Mouse (Mus musculus) midbrain, embryonic 16.5 days (tissue): ENCODE measurements around the gene Gm17545. TPM values are rescaled to one million over a fixed set of nuclear protein-coding genes. Genes with fewer than 3 reads are reported as not detected.
A peak's percentile ranks its signal among the peaks of the same experiment; 100 is the strongest.

ENCODE experiments used
- ATAC-seq: fragments of 200-750 bp; cut with Nextera tagmentation; 2 replicates; pipeline ENCODE4 v1.8.0; 2017; ENCODE audit warnings: moderate TSS enrichment
- H3K27ac ChIP-seq: fragments of 300-500 bp; sonication (generic); 2 replicates; pipeline ENCODE4 v1.5.1; 2014; ENCODE audit warnings: mild to moderate bottlenecking, low read length, mixed read lengths
- H3K27me3 ChIP-seq: fragments of 300-500 bp; sonication (generic); 2 replicates; pipeline ENCODE4 v1.6.1; 2014; ENCODE audit warnings: low read depth, low read length, mixed read lengths; ENCODE audit not compliant: control insufficient read depth, insufficient read depth
- H3K36me3 ChIP-seq: fragments of 300-500 bp; sonication (generic); 2 replicates; pipeline ENCODE4 v1.6.1; 2014; ENCODE audit warnings: mild to moderate bottlenecking, low read length, moderate library complexity, mixed read lengths; ENCODE audit not compliant: control insufficient read depth, insufficient read depth
- H3K4me1 ChIP-seq: fragments of 300-500 bp; sonication (generic); 2 replicates; pipeline ENCODE4 v1.6.1; 2014; ENCODE audit warnings: mild to moderate bottlenecking, low read length, mixed read lengths; ENCODE audit not compliant: control insufficient read depth, insufficient read depth
- H3K4me2 ChIP-seq: fragments of 300-500 bp; sonication (generic); 2 replicates; pipeline ENCODE4 v1.6.1; 2014; ENCODE audit warnings: mild to moderate bottlenecking, low read length, mixed read lengths
- H3K4me3 ChIP-seq: fragments of 300-500 bp; sonication (generic); 2 replicates; pipeline ENCODE4 v1.5.1; 2014; ENCODE audit warnings: low read depth, mild to moderate bottlenecking, low read length, moderate library complexity, mixed read lengths
- H3K9ac ChIP-seq: fragments of 300-500 bp; sonication (generic); 2 replicates; pipeline ENCODE4 v1.6.1; 2014; ENCODE audit warnings: low read depth, low read length, mixed read lengths
- H3K9me3 ChIP-seq: fragments of 300-500 bp; sonication (generic); replicated peaks from 2 replicates; pipeline ENCODE4 v1.6.1; 2014; ENCODE audit warnings: mild to moderate bottlenecking, low read length, mixed read lengths; ENCODE audit not compliant: control insufficient read depth, poor library complexity, severe bottlenecking
- WGBS: fragments of 180-500 bp; shearing (Covaris S2); extraction: QIAGEN DNeasy Blood & Tissue Kit; methylation state at CpG from one replicate; pipeline ENCODE4 v1.1.7; 2014; 5-methylcytosine and 5-hydroxymethylcytosine counted together
- polyA plus RNA-seq: library from polyadenylated mRNA; unstranded; fragments of >200 nt; fragmentation: Nextera tagmentation; extraction: Ambion mirVana; gene quantifications from 2 replicates; pipeline ENCODE4 v1.2.1, GENCODE M21; 2015

The Gm17545 gene
- polyA plus RNA-seq, 1 experiment from 2014 or later = not detected

GRCm38 (mm10) chr9:22452697-22453096, 1.4 kb upstream of the Gm17545 start:
- H3K36me3 ChIP-seq = peaks cover 50% of the 10 kb centered on the region
- H3K9me3 ChIP-seq = no peaks in the 10 kb centered on the region
- H3K27ac ChIP-seq = no peak overlapping the region
- H3K4me3 ChIP-seq = no peak overlapping the region
- no peak overlapping the region for H3K9ac ChIP-seq
- WGBS = 91% methylated on average over 10 of the region's 10 CpGs
- H3K4me1 ChIP-seq = no peaks in the 10 kb centered on the region
- no peak for ATAC-seq
- no peaks in the 10 kb centered on the region for H3K27me3 ChIP-seq
- no peak overlapping the region for H3K4me2 ChIP-seq

GRCm38 (mm10) chr9:22453501-22453924, 577 bp upstream of the Gm17545 start:
- WGBS = 93% methylated on average over 10 of the region's 10 CpGs
- Histone ChIP-seq H3K9ac (no peak overlapping the region), H3K9me3 (no peaks in the 10 kb centered on the region), H3K4me1 (no peaks in the 10 kb centered on the region), H3K4me2 (no peak overlapping the region), H3K27ac (no peak overlapping the region), H3K27me3 (no peaks in the 10 kb centered on the region), H3K36me3 (peaks cover 43% of the 10 kb centered on the region), H3K4me3 (no peak overlapping the region)
- ATAC-seq = no peak

DNA sequence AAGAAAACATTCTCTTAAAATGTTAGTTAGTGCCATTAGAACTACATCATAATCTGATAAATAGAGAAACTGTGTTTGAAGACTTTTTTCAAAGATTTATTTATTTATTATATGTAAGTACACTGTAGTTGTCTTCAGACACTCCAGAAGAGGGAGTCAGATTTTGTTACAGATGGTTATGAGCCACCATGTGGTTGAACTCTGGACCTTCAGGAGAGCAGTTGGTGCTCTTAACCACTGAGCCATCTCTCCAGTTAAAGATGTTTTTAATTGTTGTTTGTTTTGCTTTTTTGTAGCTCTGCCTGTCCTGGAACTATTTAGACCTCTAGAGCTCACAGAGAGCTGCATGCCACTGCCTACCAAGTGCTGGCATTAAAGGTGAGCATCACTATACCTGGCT, 951 bp downstream of the Gm17545 start:
- Histone ChIP-seq H3K27me3 (no peaks in the 10 kb centered on the region), H3K36me3 (peaks cover 34% of the 10 kb centered on the region), H3K4me3 (no peak overlapping the region), H3K9me3 (no peaks in the 10 kb centered on the region), H3K27ac (no peak overlapping the region), H3K9ac (no peak overlapping the region), H3K4me2 (no peak overlapping the region), H3K4me1 (no peaks in the 10 kb centered on the region)
- no peak for ATAC-seq

DNA sequence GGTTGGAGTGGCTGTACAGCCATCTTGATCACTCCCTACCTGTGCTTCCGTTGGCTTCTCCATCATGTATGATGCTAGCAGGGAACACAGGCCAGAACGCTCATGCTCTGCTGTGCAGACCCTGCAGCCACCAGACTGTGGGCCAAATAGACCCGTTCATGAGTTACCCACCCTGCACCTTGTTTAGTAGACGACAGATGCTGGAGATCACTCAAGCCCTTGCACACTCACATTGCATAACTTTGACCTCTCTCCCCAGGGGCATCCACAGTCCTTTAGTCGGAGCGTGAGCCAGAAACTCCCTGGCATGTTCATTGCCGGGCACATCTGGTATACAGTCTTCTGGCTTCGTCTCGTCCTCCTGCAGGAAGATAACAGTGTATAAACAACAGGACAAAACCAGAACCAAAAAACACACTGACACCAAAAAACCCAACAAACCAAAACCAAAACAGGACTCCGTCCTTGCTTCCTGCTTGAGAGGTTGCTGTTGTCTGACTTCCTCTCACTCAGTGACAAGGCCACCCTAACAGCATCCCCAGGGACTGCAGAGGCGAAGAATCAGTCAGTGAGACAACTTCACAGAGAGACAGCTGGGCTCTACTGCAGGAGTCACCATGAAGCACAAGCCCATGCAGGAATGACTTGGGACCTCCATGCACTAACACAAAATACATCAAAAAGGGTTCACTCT, 3.2 kb downstream of the Gm17545 start:
- no peak overlapping the region for H3K27ac ChIP-seq
- H3K4me2 ChIP-seq = no peak overlapping the region
- peaks cover 20% of the 10 kb centered on the region for H3K36me3 ChIP-seq
- no peaks in the 10 kb centered on the region for H3K9me3 ChIP-seq
- H3K9ac ChIP-seq = no peak overlapping the region
- H3K4me3 ChIP-seq = no peak overlapping the region
- no peaks in the 10 kb centered on the region for H3K4me1 ChIP-seq
- WGBS = 86% methylated on average over 11 of the region's 11 CpGs
- no peak for ATAC-seq
- no peaks in the 10 kb centered on the region for H3K27me3 ChIP-seq

DNA sequence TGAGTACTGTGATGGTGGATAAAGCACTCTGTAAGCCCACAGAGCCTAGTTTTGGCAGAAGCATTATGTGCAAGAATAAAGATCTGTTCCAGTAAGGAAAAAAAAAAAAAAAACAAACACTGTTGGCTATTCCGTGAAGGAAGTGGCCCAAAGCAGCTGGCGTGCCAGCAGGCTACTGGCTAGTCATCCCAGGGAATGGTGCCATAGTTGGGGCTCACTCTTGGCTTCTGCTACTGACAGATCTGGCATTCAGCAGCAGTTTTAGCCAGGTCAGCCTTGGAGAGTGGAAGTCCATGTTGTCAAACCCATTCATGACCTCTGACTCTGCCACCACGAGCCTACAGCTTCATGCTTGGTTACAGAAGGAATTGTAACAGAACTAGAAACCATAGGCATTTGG, 7.9 kb downstream of the Gm17545 start:
- H3K27ac ChIP-seq = no peak overlapping the region
- no peaks in the 10 kb centered on the region for H3K27me3 ChIP-seq
- no peaks in the 10 kb centered on the region for H3K9me3 ChIP-seq
- no peaks in the 10 kb centered on the region; the same call in 1 of the 2 replicates for H3K4me1 ChIP-seq
- no peak overlapping the region for H3K4me3 ChIP-seq
- no peak for ATAC-seq
- WGBS = 76% methylated on average over 3 of the region's 3 CpGs
- H3K36me3 ChIP-seq = peaks cover 6% of the 10 kb centered on the region
- H3K4me2 ChIP-seq = no peak overlapping the region
- no peak overlapping the region for H3K9ac ChIP-seq

DNA sequence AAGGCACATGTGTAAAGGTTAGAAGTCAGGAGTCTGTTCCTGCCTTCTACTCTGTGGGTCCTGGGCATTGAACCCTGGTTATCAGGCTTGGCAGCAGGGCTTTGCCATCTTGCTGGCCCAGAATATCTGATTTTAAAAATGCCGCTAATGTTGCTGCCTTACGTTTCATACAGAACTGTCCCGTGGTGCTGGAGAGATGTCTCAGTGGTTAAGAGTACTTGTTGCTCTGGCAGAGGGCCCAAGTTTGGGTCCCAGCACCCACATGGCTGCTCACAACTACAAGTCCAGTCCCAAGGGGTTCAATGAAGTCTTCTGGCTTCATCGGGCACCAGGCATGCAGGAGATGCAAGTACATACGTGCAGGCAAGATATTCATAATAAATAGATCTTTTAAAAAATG, 12.1 kb downstream of the Gm17545 start:
- Histone ChIP-seq H3K4me1 (peaks cover 3% of the 10 kb centered on the region; the same call in 1 of the 2 replicates), H3K4me3 (no peak overlapping the region), H3K27ac (no peak overlapping the region), H3K27me3 (no peaks in the 10 kb centered on the region), H3K4me2 (no peak overlapping the region), H3K9me3 (no peaks in the 10 kb centered on the region), H3K36me3 (peaks cover 3% of the 10 kb centered on the region; the same call in 1 of the 2 replicates), H3K9ac (no peak overlapping the region)
- ATAC-seq = no peak
- WGBS = 94% methylated on average over 5 of the region's 5 CpGs

DNA sequence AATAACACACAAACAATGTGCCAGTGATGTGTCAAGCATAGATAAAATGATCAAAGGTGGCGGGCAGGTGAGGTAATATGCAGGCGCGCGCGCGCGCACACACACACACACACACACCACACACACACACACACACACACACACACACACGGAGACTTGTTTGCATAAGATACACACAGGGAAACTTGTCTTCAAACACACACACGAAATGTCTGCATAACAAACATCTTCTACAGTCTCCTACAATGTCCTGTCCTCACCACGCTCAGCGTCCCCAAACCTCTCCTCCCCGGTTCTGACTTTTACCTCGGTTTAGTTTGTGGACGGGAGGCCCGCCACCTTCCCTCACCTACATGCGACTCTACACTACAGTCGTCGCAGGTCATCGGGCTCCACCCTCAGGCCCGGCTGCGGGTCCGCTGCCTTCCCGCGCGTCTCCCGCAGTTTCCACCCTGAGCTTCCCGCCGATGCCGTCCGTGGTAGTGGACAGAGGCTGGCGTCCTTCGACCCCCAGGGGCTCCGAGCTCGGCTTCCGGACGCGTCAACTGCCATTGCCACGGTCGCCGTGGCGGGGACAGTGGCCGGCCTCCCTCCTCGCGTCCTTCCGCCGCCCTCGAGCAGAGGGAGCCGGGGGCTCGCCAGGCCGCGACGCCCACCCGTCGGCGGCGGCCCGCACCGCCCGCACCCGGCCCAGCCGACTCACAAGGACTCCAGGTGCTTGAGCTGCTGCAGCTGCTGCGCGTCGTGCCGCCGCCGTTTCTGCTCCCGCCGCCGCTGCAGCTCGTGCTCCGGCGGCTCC, 13.5 kb downstream of the Gm17545 start:
- peak; percentile 69 for ATAC-seq
- Histone ChIP-seq H3K4me2 (peak overlapping the region; percentile 67), H3K36me3 (peaks cover 3% of the 10 kb centered on the region; the same call in 1 of the 2 replicates), H3K27ac (peak overlapping the region; percentile 95), H3K9ac (peak overlapping the region; percentile 98), H3K27me3 (no peaks in the 10 kb centered on the region), H3K4me3 (peak overlapping the region; percentile 91), H3K9me3 (no peaks in the 10 kb centered on the region), H3K4me1 (peaks cover 3% of the 10 kb centered on the region; the same call in 1 of the 2 replicates)
- WGBS = 1% methylated on average over 68 of the region's 73 CpGs

DNA sequence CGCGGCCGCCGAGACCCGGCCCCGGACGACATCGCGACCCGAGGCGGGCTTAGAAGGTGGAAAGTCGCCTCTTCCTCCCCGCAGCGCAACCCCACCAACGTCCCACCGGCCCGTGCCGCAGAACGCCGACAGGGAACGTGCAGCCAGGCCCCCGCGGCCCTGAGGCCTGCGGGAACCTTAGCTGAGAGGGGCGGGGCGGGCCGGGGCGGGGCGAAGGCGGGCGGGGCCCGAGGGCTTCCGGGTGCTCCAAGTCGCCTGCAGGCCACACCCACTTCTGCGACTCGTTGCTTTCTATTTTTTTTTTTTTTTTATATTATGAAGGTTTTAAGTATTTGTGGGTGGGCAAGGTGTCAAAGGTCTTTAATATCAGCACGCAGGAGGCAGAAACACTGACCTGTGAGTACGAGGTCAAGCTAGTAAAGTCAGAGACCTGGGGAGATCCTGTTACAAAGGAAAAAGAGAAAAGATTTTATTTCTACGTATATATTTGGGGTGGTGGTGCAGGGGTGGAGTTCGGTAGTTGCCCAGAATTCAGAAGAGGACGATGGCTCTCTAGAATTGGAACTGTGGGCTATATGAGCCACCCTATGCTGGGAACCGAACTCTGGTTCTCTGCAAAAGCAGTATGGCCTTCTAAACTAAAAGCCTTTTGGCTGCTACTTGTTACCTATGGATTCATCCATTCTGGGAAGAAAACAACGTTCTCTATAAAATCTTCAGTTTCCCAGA, 14.2 kb downstream of the Gm17545 start:
- Histone ChIP-seq H3K4me1 (peaks cover 3% of the 10 kb centered on the region; the same call in 1 of the 2 replicates), H3K27me3 (no peaks in the 10 kb centered on the region), H3K9me3 (no peaks in the 10 kb centered on the region), H3K27ac (peak overlapping the region; percentile 95), H3K4me2 (peak overlapping the region; percentile 67), H3K9ac (peak overlapping the region; percentile 98), H3K36me3 (peaks cover 3% of the 10 kb centered on the region; the same call in 1 of the 2 replicates), H3K4me3 (peak overlapping the region; percentile 91)
- WGBS = 4% methylated on average over 40 of the region's 43 CpGs
- ATAC-seq = peak; percentile 83
